Comparison of ENCODE assay signal across 26 mouse cellular contexts in the genomic region with DNA sequence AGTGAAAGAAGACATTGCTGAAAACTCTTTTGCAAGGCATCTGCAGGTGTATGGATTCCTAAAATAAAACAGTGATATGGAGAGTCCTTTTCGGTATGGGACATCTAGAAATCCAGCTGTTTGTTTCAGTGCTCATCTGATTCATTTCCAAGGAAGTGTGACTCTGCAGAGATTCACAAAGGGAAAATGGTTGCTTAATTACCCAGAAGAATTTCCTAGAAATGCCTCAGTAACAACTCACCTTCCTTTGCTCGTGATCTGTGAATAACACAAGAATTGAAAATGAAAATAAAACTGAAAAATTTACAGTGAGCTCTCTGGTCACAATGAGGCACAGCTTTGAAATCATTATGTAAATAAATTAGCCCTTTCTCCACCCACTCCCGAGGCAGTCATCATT.
DNase-seq lines count a peak whose midpoint lies in the region; ATAC-seq and TF ChIP-seq lines count a peak whose summit lies in the region.
"Had no signal": no experiment of that assay in that cellular context is flagged by ENCODE, and none has a peak within 500 bp of the region (broad histone marks: within the 10 kb centered on the region; RNA-seq: fewer than 3 reads in every experiment).

No protein-coding gene starts in this region.

- no peaks in the 10 kb centered on the region for H3K4me1 ChIP-seq in midbrain, postnatal 0 days (ENCODE audit: insufficient read depth, low read length)
- no peaks in the 10 kb centered on the region for H3K4me1 ChIP-seq in kidney, embryonic 15.5 days
- H3K4me1 ChIP-seq: embryonic facial prominence, embryonic 13.5 days; embryonic facial prominence, embryonic 15.5 days; forebrain, embryonic 10.5 days; forebrain, embryonic 12.5 days had no signal

- CTCF ChIA-PET in Patski (lab: Charles Lee) = interaction anchor here (0.9 to 1.4 kb wide), 4 partner anchors 13 to 59 kb away, joined by 3 read pairs; no protein-coding TSS in a partner anchor

- no peak overlapping the region for H3K27ac ChIP-seq in midbrain, postnatal 0 days (ENCODE audit: low read depth, low read length)
- no peak overlapping the region for H3K27ac ChIP-seq in layer of hippocampus, adult 2 months
- H3K27ac ChIP-seq in kidney, embryonic 15.5 days = no peak overlapping the region
- H3K27ac ChIP-seq: embryonic facial prominence, embryonic 13.5 days; embryonic facial prominence, embryonic 15.5 days; forebrain, embryonic 10.5 days; forebrain, embryonic 12.5 days had no signal

- POLR2A ChIA-PET in Patski (lab: Charles Lee) = no interaction called here

- no peak overlapping the region for H3K4me2 ChIP-seq in midbrain, postnatal 0 days (ENCODE audit: low read depth, low read length, poor library complexity, severe bottlenecking)
- H3K4me2 ChIP-seq in kidney, embryonic 15.5 days = no peak overlapping the region
- H3K4me2 ChIP-seq: embryonic facial prominence, embryonic 13.5 days; embryonic facial prominence, embryonic 15.5 days; forebrain, embryonic 12.5 days had no signal

- in situ Hi-C loops in Patski (cut with MboI; ENCODE audit: low pct_unique_long_range_greater_than_20kb) = no loop called here

- no peak overlapping the region for H3K4me3 ChIP-seq in midbrain, postnatal 0 days (ENCODE audit: low read depth, low read length)
- H3K4me3 ChIP-seq in layer of hippocampus, adult 2 months = no peak overlapping the region
- no peak overlapping the region for H3K4me3 ChIP-seq in kidney, embryonic 15.5 days (replicated peaks)
- H3K4me3 ChIP-seq: embryonic facial prominence, embryonic 13.5 days; embryonic facial prominence, embryonic 15.5 days; erythroblast, embryonic 14.5 days; forebrain, embryonic 10.5 days; forebrain, embryonic 12.5 days had no signal

- DNase-seq in 3T3-L1 (ENCODE audit: low read depth, low spot score) (peak; percentile 26), A20 (ENCODE audit: low read depth, low spot score) (peak; percentile 10), Patski (ENCODE audit: low read depth, low spot score) (peak; percentile 33)
- peak; percentile 73 for DNase-seq in Muller cell, postnatal 12 days (ENCODE audit: inconsistent ontology term)
- DNase-seq in kidney, adult 11 months = no peak
- DNase-seq in midbrain, postnatal 0 days (ENCODE audit: low spot score) = no peak
- DNase-seq in layer of hippocampus, adult 2 months (ENCODE audit: low spot score in 2 of 2) = no peak
- DNase-seq: adrenal gland, adult 2 months; adrenal gland, postnatal 10 days; adrenal gland, postnatal 25 days; cerebellum, adult 11 months; cerebellum, adult 18-20 months; cerebellum, adult 8-10 months; cerebellum, adult 9-11 months; cerebellum, postnatal 14 days; cerebellum, postnatal 36 days; embryo, embryonic 11 days had no signal

- peak; percentile 89 for ATAC-seq in Patski
- ATAC-seq in midbrain, postnatal 0 days (ENCODE audit: low FRiP score) = no peak
- ATAC-seq in kidney, embryonic 15.5 days (replicated peaks; ENCODE audit: low FRiP score) = no peak
- ATAC-seq: forebrain, embryonic 14.5 days; forebrain, embryonic 16.5 days had no signal

- H3K36me3 ChIP-seq in midbrain, postnatal 0 days (ENCODE audit: insufficient read depth, low read length) = no peaks in the 10 kb centered on the region
- no peaks in the 10 kb centered on the region for H3K36me3 ChIP-seq in kidney, embryonic 15.5 days
- H3K36me3 ChIP-seq: embryonic facial prominence, embryonic 13.5 days; embryonic facial prominence, embryonic 15.5 days; forebrain, embryonic 10.5 days; forebrain, embryonic 12.5 days; G1E had no signal

- no peak for TF ChIP-seq CTCF in Patski (IDR thresholded peaks at IDR 0.05)
- no peak for TF ChIP-seq CTCF in midbrain, postnatal 0 days (IDR thresholded peaks at IDR 0.05)
- TF ChIP-seq CTCF in layer of hippocampus, adult 2 months (conservative IDR thresholded peaks at IDR 0.05) = no peak

- H3K27me3 ChIP-seq in Patski = no peaks in the 10 kb centered on the region
- H3K27me3 ChIP-seq in midbrain, postnatal 0 days (ENCODE audit: insufficient read depth, low read length) = no peaks in the 10 kb centered on the region
- no peaks in the 10 kb centered on the region for H3K27me3 ChIP-seq in kidney, embryonic 15.5 days
- H3K27me3 ChIP-seq: embryonic facial prominence, embryonic 13.5 days; embryonic facial prominence, embryonic 15.5 days; forebrain, embryonic 12.5 days had no signal

- H3K9me3 ChIP-seq in midbrain, postnatal 0 days (ENCODE audit: low read length) = no peaks in the 10 kb centered on the region
- H3K9me3 ChIP-seq in kidney, embryonic 15.5 days (replicated peaks) = no peaks in the 10 kb centered on the region
- H3K9me3 ChIP-seq: embryonic facial prominence, embryonic 13.5 days; embryonic facial prominence, embryonic 15.5 days; forebrain, embryonic 10.5 days; forebrain, embryonic 12.5 days; G1E had no signal

- H3K9ac ChIP-seq in midbrain, postnatal 0 days (replicated peaks; ENCODE audit: low read length, poor library complexity, severe bottlenecking) = no peak overlapping the region
- no peak overlapping the region for H3K9ac ChIP-seq in kidney, embryonic 15.5 days
- H3K9ac ChIP-seq: embryonic facial prominence, embryonic 13.5 days; embryonic facial prominence, embryonic 15.5 days; forebrain, embryonic 12.5 days had no signal

- 56% methylated on average over 3 of the region's 3 CpGs for WGBS in midbrain, postnatal 0 days
- 44% methylated on average over 3 of the region's 3 CpGs for WGBS in kidney, embryonic 15.5 days

Comparison
In these comparisons a context has a peak if more than half of its experiments do, and no peak if none do; other contexts are left out.
1. DNase-seq: peak in 3T3-L1 (single experiment), A20 (single experiment), Muller cell, postnatal 12 days (single experiment) and Patski (single experiment); none in kidney, adult 11 months (single experiment), midbrain, postnatal 0 days (single experiment) and layer of hippocampus, adult 2 months (0 of 2).